Comparison of ENCODE assay signal across 34 mouse cellular contexts in the genomic region with DNA sequence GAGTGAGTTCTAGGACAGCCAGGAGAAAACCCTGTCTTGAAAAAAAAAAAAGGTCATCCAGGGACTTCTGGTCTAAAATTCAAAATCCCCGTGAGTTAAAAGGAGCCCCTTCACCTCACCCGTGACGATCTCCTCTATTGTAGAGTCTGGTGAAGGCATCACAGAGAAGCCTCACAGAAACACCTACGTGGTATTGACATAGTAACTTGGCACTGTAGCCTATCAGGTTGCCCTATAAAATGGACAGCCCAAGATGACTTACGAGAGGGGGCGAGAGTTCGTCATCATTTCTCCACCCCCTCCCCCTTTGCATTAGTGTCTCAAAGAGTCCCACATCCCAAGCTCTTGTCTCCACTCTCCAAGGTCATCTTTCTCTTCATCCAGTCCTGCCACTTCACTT. TPM values are rescaled to one million over a fixed set of nuclear protein-coding genes. Genes with fewer than 3 reads are reported as not detected.
"Had no signal": no experiment of that assay in that cellular context is flagged by ENCODE, and none has a peak within 500 bp of the region (broad histone marks: within the 10 kb centered on the region; RNA-seq: fewer than 3 reads in every experiment).

No protein-coding gene starts in this region.

- H3K9me3 ChIP-seq: embryonic facial prominence, embryonic 10.5 days; embryonic facial prominence, embryonic 12.5 days; embryonic facial prominence, embryonic 13.5 days; embryonic facial prominence, embryonic 15.5 days; forebrain, embryonic 10.5 days; forebrain, embryonic 12.5 days; forebrain, embryonic 13.5 days; forebrain, embryonic 15.5 days had no signal

- H3K27ac ChIP-seq: embryonic facial prominence, embryonic 10.5 days; embryonic facial prominence, embryonic 12.5 days; embryonic facial prominence, embryonic 13.5 days; embryonic facial prominence, embryonic 15.5 days; forebrain, embryonic 10.5 days; forebrain, embryonic 12.5 days; forebrain, embryonic 13.5 days; forebrain, embryonic 15.5 days; gastrocnemius, adult 2 months had no signal

- ATAC-seq: forebrain, embryonic 13.5 days; forebrain, embryonic 14.5 days; forebrain, embryonic 15.5 days; forebrain, embryonic 16.5 days; forebrain, postnatal 0 days had no signal

- H3K4me2 ChIP-seq: embryonic facial prominence, embryonic 12.5 days; embryonic facial prominence, embryonic 13.5 days; embryonic facial prominence, embryonic 15.5 days; forebrain, embryonic 12.5 days; forebrain, embryonic 13.5 days; forebrain, embryonic 15.5 days had no signal

- H3K36me3 ChIP-seq: embryonic facial prominence, embryonic 10.5 days; embryonic facial prominence, embryonic 12.5 days; embryonic facial prominence, embryonic 13.5 days; embryonic facial prominence, embryonic 15.5 days; forebrain, embryonic 10.5 days; forebrain, embryonic 12.5 days; forebrain, embryonic 15.5 days had no signal

- H3K27me3 ChIP-seq: embryonic facial prominence, embryonic 12.5 days; embryonic facial prominence, embryonic 13.5 days; embryonic facial prominence, embryonic 15.5 days; forebrain, embryonic 12.5 days; forebrain, embryonic 13.5 days; forebrain, embryonic 15.5 days had no signal

- H3K4me1 ChIP-seq: forebrain, embryonic 10.5 days; forebrain, embryonic 13.5 days; forebrain, embryonic 15.5 days had no signal

- H3K4me3 ChIP-seq: embryonic facial prominence, embryonic 10.5 days; embryonic facial prominence, embryonic 12.5 days; embryonic facial prominence, embryonic 13.5 days; embryonic facial prominence, embryonic 15.5 days; erythroblast, embryonic 14.5 days; forebrain, embryonic 10.5 days; forebrain, embryonic 12.5 days; forebrain, embryonic 13.5 days; forebrain, embryonic 15.5 days; gastrocnemius, adult 2 months had no signal

- H3K9ac ChIP-seq: embryonic facial prominence, embryonic 12.5 days; embryonic facial prominence, embryonic 13.5 days; embryonic facial prominence, embryonic 15.5 days; forebrain, embryonic 12.5 days; forebrain, embryonic 13.5 days; forebrain, embryonic 15.5 days; forebrain, postnatal 0 days had no signal

- DNase-seq: cerebellum, adult 18-20 months; cerebellum, adult 2 months; cerebellum, adult 8-10 months; cerebellum, adult 9-10 months; cerebellum, adult 9-11 months; cerebellum, postnatal 10 days; cerebellum, postnatal 14 days; cerebellum, postnatal 25 days; cerebellum, postnatal 36 days; embryo, embryonic 11 days; forebrain, postnatal 0 days; gastrocnemius, adult 2 months; gastrocnemius, postnatal 10 days; gastrocnemius, postnatal 14 days; gastrocnemius, postnatal 25 days; gastrocnemius, postnatal 36 days; heart, adult 11 months had no signal

RNA-seq across cellular contexts. Expression of a gene that starts 41.9 kb away (rescaled TPM):
- polyA plus RNA-seq: cerebellum, adult 2 months; cortical plate, adult 2 months; embryonic facial prominence, embryonic 10.5 days; embryonic facial prominence, embryonic 11.5 days; embryonic facial prominence, embryonic 12.5 days; embryonic facial prominence, embryonic 13.5 days; embryonic facial prominence, embryonic 14.5 days; embryonic facial prominence, embryonic 15.5 days; erythroblast, embryonic 14.5 days; forebrain, embryonic 10.5 days; forebrain, embryonic 11.5 days; forebrain, embryonic 12.5 days; forebrain, embryonic 13.5 days; forebrain, embryonic 14.5 days; forebrain, embryonic 15.5 days; forebrain, embryonic 16.5 days; forebrain, postnatal 0 days; frontal cortex, adult 2 months; gonadal fat pad, adult 2 months had no signal
